Mouse (Mus musculus): ENCODE results near the gene Fkbp5. TPM values are rescaled to one million over a fixed set of nuclear protein-coding genes. Genes with fewer than 3 reads are reported as not detected.
"Not testable (repeated sequence)": the region's sequence is repeated elsewhere in the genome, so short reads cannot be mapped to it uniquely, and the experiment has no call there.

The Fkbp5 gene
- polyA plus RNA-seq, 1 experiment from 2014 or later = 27.2 TPM

- no peaks in the 10 kb centered on the region for H3K9me3 ChIP-seq (replicated peaks)
- H3K36me3 ChIP-seq = peaks cover 19% of the 10 kb centered on the region
- H3K4me3 ChIP-seq (replicated peaks) = no peak overlapping the region
- H3K27ac ChIP-seq (replicated peaks) = no peak overlapping the region
- no peaks in the 10 kb centered on the region for H3K27me3 ChIP-seq (replicated peaks)
- H3K9ac ChIP-seq (replicated peaks) = no peak overlapping the region
- no peaks in the 10 kb centered on the region for H3K4me1 ChIP-seq
- ATAC-seq (ENCODE audit: low FRiP score) = no peak
- 80% methylated on average over 5 of the region's 5 CpGs for WGBS
- no peak overlapping the region for H3K4me2 ChIP-seq
Measured at GRCm38 (mm10) chr17:28408251-28408918, 108.9 kb downstream of the Fkbp5 start.

DNA sequence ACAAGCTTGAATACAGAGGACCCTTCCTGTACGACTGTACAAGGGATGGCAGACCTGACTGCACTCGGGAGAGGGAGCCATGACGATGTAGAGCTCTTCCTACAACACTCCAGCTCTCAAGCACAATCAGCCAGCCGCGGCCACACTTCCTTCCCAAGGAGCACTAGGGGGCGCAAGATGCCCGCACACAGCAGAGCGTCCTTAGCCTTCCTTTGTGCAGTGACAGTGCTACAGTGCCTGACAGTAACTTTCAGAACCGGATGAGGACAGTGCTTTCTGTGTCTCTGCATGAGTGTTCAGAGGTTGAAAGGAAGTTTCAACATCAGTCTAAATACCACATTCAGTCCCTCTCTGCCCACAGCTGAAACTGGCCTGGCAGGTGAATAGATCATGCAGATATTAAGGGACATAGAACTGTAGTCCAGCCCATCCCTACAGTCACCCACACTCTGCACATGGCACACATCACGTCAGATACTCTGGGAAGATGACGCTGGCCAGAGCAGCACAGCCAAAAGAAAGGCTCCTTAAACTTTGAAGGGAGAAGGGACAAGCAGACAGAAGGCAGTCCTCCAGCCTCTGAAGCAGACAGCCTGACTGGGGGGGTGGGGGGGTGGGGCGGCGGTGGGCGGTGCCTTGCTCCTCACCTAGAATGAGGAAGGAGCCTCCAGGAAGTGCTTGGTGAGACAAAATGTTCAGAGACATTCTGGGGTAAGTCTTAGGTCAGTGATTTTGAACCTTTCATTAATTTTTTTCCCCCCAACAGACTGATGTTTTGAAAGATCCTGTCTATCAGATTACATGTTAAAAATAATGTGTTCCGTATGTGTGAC lies 109.7 kb downstream of the Fkbp5 start:
- Histone ChIP-seq H3K27ac (replicated peaks) (no peak overlapping the region), H3K4me3 (replicated peaks) (no peak overlapping the region), H3K36me3 (peaks cover 19% of the 10 kb centered on the region), H3K4me2 (no peak overlapping the region), H3K27me3 (replicated peaks) (no peaks in the 10 kb centered on the region), H3K9ac (replicated peaks) (no peak overlapping the region), H3K4me1 (no peaks in the 10 kb centered on the region), H3K9me3 (replicated peaks) (no peaks in the 10 kb centered on the region)
- 44% methylated on average over 15 of the region's 15 CpGs for WGBS
- peak; percentile 66 for ATAC-seq (ENCODE audit: low FRiP score)

- H3K27ac ChIP-seq (replicated peaks) = no peak overlapping the region
- peaks cover 19% of the 10 kb centered on the region for H3K36me3 ChIP-seq
- no peaks in the 10 kb centered on the region for H3K27me3 ChIP-seq (replicated peaks)
- no peak overlapping the region for H3K4me3 ChIP-seq (replicated peaks)
- H3K9ac ChIP-seq (replicated peaks) = no peak overlapping the region
- H3K4me1 ChIP-seq = no peaks in the 10 kb centered on the region
- ATAC-seq (ENCODE audit: low FRiP score) = no peak
- H3K9me3 ChIP-seq (replicated peaks) = no peaks in the 10 kb centered on the region
- WGBS = 86% methylated on average over 7 of the region's 7 CpGs
- no peak overlapping the region for H3K4me2 ChIP-seq
Measured at GRCm38 (mm10) chr17:28406471-28406870, 110.9 kb downstream of the Fkbp5 start.

DNA sequence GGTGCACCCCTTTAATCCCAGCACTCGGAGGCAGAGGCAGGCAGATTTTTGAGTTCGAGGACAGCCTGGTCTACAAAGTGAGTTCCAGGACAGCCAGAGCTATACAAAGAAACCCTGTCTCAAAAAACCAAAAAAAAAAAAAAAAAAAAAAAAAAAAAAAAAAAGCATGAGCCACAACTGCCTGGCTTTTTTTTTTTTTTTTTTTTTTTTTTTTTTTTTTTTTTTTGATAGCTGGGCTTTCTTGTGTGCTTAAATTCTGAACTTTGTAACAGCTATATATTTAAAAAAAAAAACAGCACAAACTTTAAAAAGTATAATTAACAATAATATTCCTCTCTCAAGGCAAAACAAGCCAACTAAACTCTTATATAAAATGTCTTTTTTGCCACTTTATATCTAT lies 112.6 kb downstream of the Fkbp5 start:
- 97% methylated on average over 2 of the region's 2 CpGs for WGBS
- H3K9ac ChIP-seq (replicated peaks); H3K4me2 ChIP-seq; H3K4me3 ChIP-seq (replicated peaks); H3K27me3 ChIP-seq (replicated peaks); ATAC-seq (ENCODE audit: low FRiP score); H3K9me3 ChIP-seq (replicated peaks); H3K27ac ChIP-seq (replicated peaks); H3K4me1 ChIP-seq: not testable (repeated sequence)
- H3K36me3 ChIP-seq = peaks cover 24% of the 10 kb centered on the region

- WGBS = 96% methylated on average over 11 of the region's 11 CpGs
- Histone ChIP-seq H3K4me2 (no peak overlapping the region), H3K27ac (replicated peaks) (no peak overlapping the region), H3K9me3 (replicated peaks) (no peaks in the 10 kb centered on the region), H3K4me3 (replicated peaks) (no peak overlapping the region), H3K27me3 (replicated peaks) (no peaks in the 10 kb centered on the region), H3K4me1 (no peaks in the 10 kb centered on the region), H3K9ac (replicated peaks) (no peak overlapping the region), H3K36me3 (peaks cover 28% of the 10 kb centered on the region)
- ATAC-seq (ENCODE audit: low FRiP score) = no peak
Measured at GRCm38 (mm10) chr17:28404301-28404700, 113.0 kb downstream of the Fkbp5 start.

GRCm38 (mm10) chr17:28394994-28395393 lies 122.3 kb downstream of the Fkbp5 start:
- H3K36me3 ChIP-seq = peaks cover 13% of the 10 kb centered on the region; the same call in 1 of the 2 replicates
- ATAC-seq (ENCODE audit: low FRiP score) = no peak
- H3K9me3 ChIP-seq (replicated peaks) = no peaks in the 10 kb centered on the region
- H3K4me1 ChIP-seq = peaks cover 5% of the 10 kb centered on the region; the same call in 1 of the 2 replicates
- no peaks in the 10 kb centered on the region for H3K27me3 ChIP-seq (replicated peaks)
- no peak overlapping the region for H3K4me2 ChIP-seq
- no peak overlapping the region for H3K27ac ChIP-seq (replicated peaks)
- no peak overlapping the region for H3K9ac ChIP-seq (replicated peaks)
- 80% methylated on average over 7 of the region's 7 CpGs for WGBS
- no peak overlapping the region for H3K4me3 ChIP-seq (replicated peaks)

GRCm38 (mm10) chr17:28394051-28394765 lies 123.1 kb downstream of the Fkbp5 start:
- no peak for ATAC-seq (ENCODE audit: low FRiP score)
- peaks cover 6% of the 10 kb centered on the region; the same call in 1 of the 2 replicates for H3K36me3 ChIP-seq

DNA sequence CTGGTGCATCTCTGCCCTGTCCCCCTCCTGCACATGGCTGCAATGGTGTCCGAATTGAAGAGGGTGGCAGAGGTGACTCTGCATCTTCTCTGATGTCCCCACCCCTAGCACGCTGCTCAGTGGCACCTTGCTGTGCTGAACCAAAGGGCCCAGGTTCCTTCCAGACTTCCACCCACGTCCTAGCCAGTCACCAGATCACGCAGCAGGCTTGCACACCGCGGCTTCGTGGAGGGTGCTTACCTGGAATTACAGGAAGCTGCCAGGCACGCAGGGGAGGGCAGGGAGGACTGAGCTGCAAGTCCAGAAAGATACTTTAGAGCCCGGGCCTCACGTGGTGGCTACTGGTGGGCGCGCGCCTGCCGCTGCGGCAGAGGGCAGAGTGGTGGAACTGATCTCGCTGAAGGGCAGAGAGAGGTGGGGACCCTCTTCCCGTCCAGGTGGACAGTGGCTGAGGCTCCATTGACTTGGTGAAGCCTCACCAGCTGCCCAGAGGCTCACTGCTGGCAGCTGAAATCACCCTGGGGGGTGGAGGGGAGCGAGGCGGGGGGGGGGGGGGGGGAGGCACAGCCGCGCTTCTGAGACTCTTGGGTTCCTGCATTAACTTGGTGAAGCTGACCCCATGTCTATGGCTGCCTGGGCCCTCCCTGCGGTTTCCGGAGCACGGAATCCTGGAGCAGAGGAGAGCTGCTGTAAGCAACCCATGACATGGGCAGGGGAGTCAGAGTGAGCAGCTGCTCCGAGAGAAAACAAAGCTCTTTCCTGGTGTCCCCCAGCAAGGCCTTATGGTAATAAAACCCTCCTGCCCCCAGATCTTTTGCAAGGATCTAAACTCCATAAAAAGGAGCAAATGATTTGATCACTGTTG lies 125.5 kb downstream of the Fkbp5 start:
- Histone ChIP-seq H3K9me3 (replicated peaks) (no peaks in the 10 kb centered on the region), H3K27ac (replicated peaks) (no peak overlapping the region), H3K27me3 (replicated peaks) (peaks cover 10% of the 10 kb centered on the region; the same call in 1 of the 2 replicates), H3K4me1 (peaks cover 5% of the 10 kb centered on the region; the same call in 1 of the 2 replicates), H3K4me2 (peak overlapping the region; percentile 5; the same call in 1 of the 2 replicates), H3K36me3 (no peaks in the 10 kb centered on the region), H3K4me3 (replicated peaks) (no peak overlapping the region), H3K9ac (replicated peaks) (no peak overlapping the region)
- ATAC-seq (ENCODE audit: low FRiP score) = no peak
- WGBS = 9% methylated on average over 22 of the region's 25 CpGs

More at GRCm38 (mm10) chr17:28394051-28394765, 123.1 kb downstream of the Fkbp5 start:
- Histone ChIP-seq H3K9me3 (replicated peaks) (no peaks in the 10 kb centered on the region), H3K4me1 (peaks cover 5% of the 10 kb centered on the region; the same call in 1 of the 2 replicates), H3K9ac (replicated peaks) (no peak overlapping the region), H3K27me3 (replicated peaks) (peaks cover 2% of the 10 kb centered on the region; the same call in 1 of the 2 replicates), H3K27ac (replicated peaks) (no peak overlapping the region), H3K4me3 (replicated peaks) (no peak overlapping the region), H3K4me2 (no peak overlapping the region)
- WGBS = 86% methylated on average over 15 of the region's 15 CpGs

GRCm38 (mm10) chr17:28388534-28388933 lies 128.8 kb downstream of the Fkbp5 start:
- Histone ChIP-seq H3K4me2 (no peak overlapping the region), H3K4me3 (replicated peaks) (no peak overlapping the region), H3K9me3 (replicated peaks) (no peaks in the 10 kb centered on the region), H3K4me1 (peaks cover 13% of the 10 kb centered on the region), H3K27ac (replicated peaks) (no peak overlapping the region), H3K36me3 (no peaks in the 10 kb centered on the region), H3K27me3 (replicated peaks) (peaks cover 10% of the 10 kb centered on the region; the same call in 1 of the 2 replicates), H3K9ac (replicated peaks) (no peak overlapping the region)
- no peak for ATAC-seq (ENCODE audit: low FRiP score)
- WGBS = 92% methylated on average over 3 of the region's 3 CpGs

- ATAC-seq (ENCODE audit: low FRiP score) = peak; percentile 53
- peaks cover 10% of the 10 kb centered on the region; the same call in 1 of the 2 replicates for H3K27me3 ChIP-seq (replicated peaks)
- H3K4me1 ChIP-seq = peaks cover 8% of the 10 kb centered on the region
- H3K9me3 ChIP-seq (replicated peaks) = no peaks in the 10 kb centered on the region
- H3K4me3 ChIP-seq (replicated peaks) = peak overlapping the region; percentile 28
- WGBS = 4% methylated on average over 23 of the region's 23 CpGs
- peak overlapping the region; percentile 59 for H3K4me2 ChIP-seq
- no peaks in the 10 kb centered on the region for H3K36me3 ChIP-seq
- no peak overlapping the region for H3K9ac ChIP-seq (replicated peaks)
- peak overlapping the region; percentile 34; the same call in 1 of the 2 replicates for H3K27ac ChIP-seq (replicated peaks)
Measured at GRCm38 (mm10) chr17:28386150-28386905, 131.0 kb downstream of the Fkbp5 start.

Data from neural tube, embryonic 15.5 days (tissue).